Mouse (Mus musculus): ENCODE measurements around the gene Fnbp1. TPM values are rescaled to one million over a fixed set of nuclear protein-coding genes. Genes with fewer than 3 reads are reported as not detected.

Gene Fnbp1
- polyA plus RNA-seq, 1 experiment = 23.9 TPM

DNA sequence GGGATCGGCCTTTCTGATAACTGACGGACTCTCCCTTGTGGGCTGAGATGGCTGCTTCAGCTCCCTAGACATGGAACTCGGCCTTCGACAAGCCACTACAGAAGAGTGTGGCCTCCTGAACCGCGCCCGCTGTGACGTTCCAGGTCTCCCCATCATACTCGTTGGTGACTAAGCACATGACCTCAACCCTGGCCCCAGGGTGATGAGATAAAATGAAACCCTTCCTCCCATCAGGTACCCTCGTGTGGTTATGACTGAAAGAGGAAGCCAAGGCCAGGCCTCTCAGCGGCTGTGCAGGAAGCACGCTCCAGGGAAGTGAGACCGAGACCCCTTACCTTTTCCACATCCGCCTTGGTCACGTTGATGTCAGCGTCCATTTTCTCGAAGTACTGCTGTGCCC, 59.2 kb downstream of the Fnbp1 start:
- DNase-seq = peak; percentile 50
- H3K27ac ChIP-seq (ENCODE audit: insufficient read depth, low read depth, low read length) = no peak overlapping the region
- TF ChIP-seq POLR2A (IDR thresholded peaks at IDR 0.05; ENCODE audit: low read depth, low read length) (no peak), CTCF (conservative IDR thresholded peaks at IDR 0.05; ENCODE audit: insufficient read depth, insufficient read length, low read depth, low read length) (no peak)
- H3K36me3 ChIP-seq (ENCODE audit: control insufficient read depth, insufficient read depth, low read length) = no peaks in the 10 kb centered on the region; the same call in 1 of the 2 replicates
- H3K4me1 ChIP-seq (ENCODE audit: control insufficient read depth, insufficient read depth, low read length) = peaks cover 7% of the 10 kb centered on the region; the same call in 1 of the 2 replicates
- H3K27me3 ChIP-seq (replicated peaks; ENCODE audit: control insufficient read depth, insufficient read depth, low read length) = no peaks in the 10 kb centered on the region
- H3K4me3 ChIP-seq (ENCODE audit: insufficient read depth, low read depth, low read length) = no peak overlapping the region
- 83% methylated on average over 17 of the region's 17 CpGs for WGBS

GRCm38 (mm10) chr2:31081349-31081748, 60.5 kb downstream of the Fnbp1 start:
- Histone ChIP-seq H3K36me3 (ENCODE audit: control insufficient read depth, insufficient read depth, low read length) (no peaks in the 10 kb centered on the region; the same call in 1 of the 2 replicates), H3K27me3 (replicated peaks; ENCODE audit: control insufficient read depth, insufficient read depth, low read length) (no peaks in the 10 kb centered on the region), H3K4me1 (ENCODE audit: control insufficient read depth, insufficient read depth, low read length) (peaks cover 1% of the 10 kb centered on the region; the same call in 1 of the 2 replicates), H3K4me3 (ENCODE audit: insufficient read depth, low read depth, low read length) (no peak overlapping the region), H3K27ac (ENCODE audit: insufficient read depth, low read depth, low read length) (no peak overlapping the region)
- WGBS = 64% methylated on average over 4 of the region's 4 CpGs
- TF ChIP-seq POLR2A (IDR thresholded peaks at IDR 0.05; ENCODE audit: low read depth, low read length) = no peak
- no peak for TF ChIP-seq CTCF (conservative IDR thresholded peaks at IDR 0.05; ENCODE audit: insufficient read depth, insufficient read length, low read depth, low read length)
- DNase-seq = no peak

- 94% methylated on average over 6 of the region's 6 CpGs for WGBS
- H3K27ac ChIP-seq (ENCODE audit: insufficient read depth, low read depth, low read length) = no peak overlapping the region
- no peak for DNase-seq
- H3K36me3 ChIP-seq (ENCODE audit: control insufficient read depth, insufficient read depth, low read length) = no peaks in the 10 kb centered on the region; the same call in 1 of the 2 replicates
- H3K4me1 ChIP-seq (ENCODE audit: control insufficient read depth, insufficient read depth, low read length) = no peaks in the 10 kb centered on the region
- no peaks in the 10 kb centered on the region for H3K27me3 ChIP-seq (replicated peaks; ENCODE audit: control insufficient read depth, insufficient read depth, low read length)
- H3K4me3 ChIP-seq (ENCODE audit: insufficient read depth, low read depth, low read length) = no peak overlapping the region
- TF ChIP-seq CTCF (conservative IDR thresholded peaks at IDR 0.05; ENCODE audit: insufficient read depth, insufficient read length, low read depth, low read length) (no peak), POLR2A (IDR thresholded peaks at IDR 0.05; ENCODE audit: low read depth, low read length) (no peak)
These were observed 62.7 kb downstream of the Fnbp1 start for GRCm38 (mm10) chr2:31079117-31079516.

GRCm38 (mm10) chr2:31077574-31077973, 64.2 kb downstream of the Fnbp1 start:
- no peak overlapping the region for H3K27ac ChIP-seq (ENCODE audit: insufficient read depth, low read depth, low read length)
- TF ChIP-seq CTCF (conservative IDR thresholded peaks at IDR 0.05; ENCODE audit: insufficient read depth, insufficient read length, low read depth, low read length) (no peak), POLR2A (IDR thresholded peaks at IDR 0.05; ENCODE audit: low read depth, low read length) (no peak)
- DNase-seq = no peak
- H3K36me3 ChIP-seq (ENCODE audit: control insufficient read depth, insufficient read depth, low read length) = no peaks in the 10 kb centered on the region; the same call in 1 of the 2 replicates
- no peak overlapping the region for H3K4me3 ChIP-seq (ENCODE audit: insufficient read depth, low read depth, low read length)
- H3K27me3 ChIP-seq (replicated peaks; ENCODE audit: control insufficient read depth, insufficient read depth, low read length) = no peaks in the 10 kb centered on the region
- H3K4me1 ChIP-seq (ENCODE audit: control insufficient read depth, insufficient read depth, low read length) = no peaks in the 10 kb centered on the region
- 83% methylated on average over 5 of the region's 5 CpGs for WGBS

DNA sequence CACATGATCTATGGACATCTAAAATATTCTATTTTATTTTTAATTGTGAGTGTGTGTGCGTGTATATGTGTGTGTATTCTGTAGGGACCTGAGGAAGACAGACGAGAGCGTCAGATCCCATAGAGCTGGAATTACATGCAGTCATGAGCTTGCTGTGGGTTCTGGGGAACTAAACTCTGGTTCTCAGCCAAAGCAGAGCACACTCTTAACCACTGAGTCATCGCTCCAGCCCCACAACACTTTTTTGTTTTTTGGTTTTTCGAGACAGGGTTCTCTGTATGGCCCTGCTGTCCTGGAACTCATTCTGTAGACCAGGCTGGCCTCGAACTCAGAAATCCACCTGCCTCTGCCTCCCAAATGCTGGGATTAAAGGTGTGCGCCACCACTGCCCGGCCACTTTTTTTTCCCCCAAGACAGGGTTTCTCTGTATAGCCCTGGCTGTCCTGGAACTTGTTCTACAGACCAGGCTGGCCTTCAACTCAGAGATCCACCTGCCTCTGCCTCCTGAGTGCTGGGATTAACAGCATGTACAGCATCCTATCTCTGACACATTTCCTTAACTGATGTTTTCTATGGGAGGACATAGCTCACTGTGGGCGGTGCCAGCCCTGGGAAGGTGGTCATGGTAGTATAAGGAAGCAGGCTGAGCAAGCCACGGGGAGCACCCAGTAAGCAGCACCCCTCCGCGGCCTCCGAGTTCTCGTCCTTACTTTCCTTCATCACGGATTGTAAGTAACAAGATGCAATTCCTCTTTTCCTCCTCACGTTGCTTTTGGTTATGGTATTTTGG, 65.3 kb downstream of the Fnbp1 start:
- WGBS = 93% methylated on average over 16 of the region's 16 CpGs
- no peaks in the 10 kb centered on the region for H3K4me1 ChIP-seq (ENCODE audit: control insufficient read depth, insufficient read depth, low read length)
- H3K27me3 ChIP-seq (replicated peaks; ENCODE audit: control insufficient read depth, insufficient read depth, low read length) = no peaks in the 10 kb centered on the region
- H3K27ac ChIP-seq (ENCODE audit: insufficient read depth, low read depth, low read length) = no peak overlapping the region
- TF ChIP-seq CTCF (conservative IDR thresholded peaks at IDR 0.05; ENCODE audit: insufficient read depth, insufficient read length, low read depth, low read length) (no peak), POLR2A (IDR thresholded peaks at IDR 0.05; ENCODE audit: low read depth, low read length) (no peak)
- no peaks in the 10 kb centered on the region; the same call in 1 of the 2 replicates for H3K36me3 ChIP-seq (ENCODE audit: control insufficient read depth, insufficient read depth, low read length)
- H3K4me3 ChIP-seq (ENCODE audit: insufficient read depth, low read depth, low read length) = no peak overlapping the region
- no peak for DNase-seq

- Histone ChIP-seq H3K4me1 (ENCODE audit: control insufficient read depth, insufficient read depth, low read length) (no peaks in the 10 kb centered on the region), H3K4me3 (ENCODE audit: insufficient read depth, low read depth, low read length) (no peak overlapping the region), H3K27ac (ENCODE audit: insufficient read depth, low read depth, low read length) (no peak overlapping the region), H3K27me3 (replicated peaks; ENCODE audit: control insufficient read depth, insufficient read depth, low read length) (no peaks in the 10 kb centered on the region), H3K36me3 (ENCODE audit: control insufficient read depth, insufficient read depth, low read length) (no peaks in the 10 kb centered on the region; the same call in 1 of the 2 replicates)
- 80% methylated on average over 7 of the region's 7 CpGs for WGBS
- no peak for DNase-seq
- no peak for TF ChIP-seq CTCF (conservative IDR thresholded peaks at IDR 0.05; ENCODE audit: insufficient read depth, insufficient read length, low read depth, low read length)
These were observed 66.0 kb downstream of the Fnbp1 start for GRCm38 (mm10) chr2:31075836-31076235.

GRCm38 (mm10) chr2:31075168-31075567, 66.6 kb downstream of the Fnbp1 start:
- no peak overlapping the region for H3K27ac ChIP-seq (ENCODE audit: insufficient read depth, low read depth, low read length)
- WGBS = 93% methylated on average over 2 of the region's 2 CpGs
- DNase-seq = no peak
- H3K4me1 ChIP-seq (ENCODE audit: control insufficient read depth, insufficient read depth, low read length) = no peaks in the 10 kb centered on the region
- H3K36me3 ChIP-seq (ENCODE audit: control insufficient read depth, insufficient read depth, low read length) = no peaks in the 10 kb centered on the region; the same call in 1 of the 2 replicates
- H3K27me3 ChIP-seq (replicated peaks; ENCODE audit: control insufficient read depth, insufficient read depth, low read length) = no peaks in the 10 kb centered on the region
- TF ChIP-seq POLR2A (IDR thresholded peaks at IDR 0.05; ENCODE audit: low read depth, low read length) = no peak
- H3K4me3 ChIP-seq (ENCODE audit: insufficient read depth, low read depth, low read length) = no peak overlapping the region
